Comparison of ENCODE assay signal across 24 mouse cellular contexts in genomic region chr12:84764756-84765155, GRCm38 (mm10). TPM values are rescaled to one million over a fixed set of nuclear protein-coding genes. Genes with fewer than 3 reads are reported as not detected.
DNase-seq lines count a peak whose midpoint lies in the region; ATAC-seq and TF ChIP-seq lines count a peak whose summit lies in the region.
"Had no signal": no experiment of that assay in that cellular context is flagged by ENCODE, and none has a peak within 500 bp of the region (broad histone marks: within the 10 kb centered on the region; RNA-seq: fewer than 3 reads in every experiment).

No protein-coding gene starts in this region.

- H3K4me2 ChIP-seq in lung, postnatal 0 days (replicated peaks; ENCODE audit: low read depth, low read length) = no peak overlapping the region
- H3K4me2 ChIP-seq in hindbrain, embryonic 16.5 days (ENCODE audit: low read length) = no peak overlapping the region
- H3K4me2 ChIP-seq in liver, embryonic 12.5 days = no peak overlapping the region
- H3K4me2 ChIP-seq: embryonic facial prominence, embryonic 13.5 days; heart, embryonic 12.5 days; hindbrain, embryonic 15.5 days; intestine, embryonic 15.5 days had no signal

- ATAC-seq in lung, postnatal 0 days = peak; percentile 13; the same call in 1 of the 2 replicates
- ATAC-seq in hindbrain, embryonic 16.5 days = no peak
- ATAC-seq in liver, embryonic 12.5 days = no peak
- ATAC-seq: activated CD4-positive, CD25-positive, alpha-beta regulatory T cell, adult 4 months; forebrain, embryonic 14.5 days; intestine, embryonic 15.5 days; Patski had no signal

- TF ChIP-seq EP300 in lung, postnatal 0 days (IDR thresholded peaks at IDR 0.05) = peak; percentile 40; the same call in 1 of the 2 replicates

- TF ChIP-seq CTCF in lung, postnatal 0 days (IDR thresholded peaks at IDR 0.05) = no peak
- no peak for TF ChIP-seq CTCF in embryonic fibroblast, embryonic 13.5 days (IDR thresholded peaks at IDR 0.05; ENCODE audit: borderline replicate concordance, insufficient read depth, low read length)

- TF ChIP-seq POLR2A in embryonic fibroblast, embryonic 13.5 days (IDR thresholded peaks at IDR 0.05; ENCODE audit: low read depth, low read length) = no peak

- H3K27ac ChIP-seq in lung, postnatal 0 days (ENCODE audit: low read length) = peak overlapping the region; percentile 22; the same call in 1 of the 2 replicates
- H3K27ac ChIP-seq in embryonic fibroblast, embryonic 13.5 days (ENCODE audit: insufficient read depth, low read length) = peak overlapping the region; percentile 38
- H3K27ac ChIP-seq in hindbrain, embryonic 16.5 days (ENCODE audit: low read depth, low read length) = no peak overlapping the region
- no peak overlapping the region for H3K27ac ChIP-seq in liver, embryonic 12.5 days
- H3K27ac ChIP-seq: embryonic facial prominence, embryonic 13.5 days; forebrain, embryonic 10.5 days; hindbrain, embryonic 15.5 days; intestine, embryonic 15.5 days had no signal

- no peak overlapping the region for H3K9ac ChIP-seq in lung, postnatal 0 days (replicated peaks; ENCODE audit: low read depth)
- no peak overlapping the region for H3K9ac ChIP-seq in hindbrain, embryonic 16.5 days (ENCODE audit: low read depth, low read length)
- no peak overlapping the region for H3K9ac ChIP-seq in liver, embryonic 12.5 days
- H3K9ac ChIP-seq: embryonic facial prominence, embryonic 13.5 days; heart, embryonic 12.5 days; hindbrain, embryonic 15.5 days; intestine, embryonic 15.5 days had no signal

- WGBS in lung, postnatal 0 days = 65% methylated on average over 7 of the region's 7 CpGs
- 91% methylated on average over 7 of the region's 7 CpGs for WGBS in hindbrain, embryonic 16.5 days
- WGBS in liver, embryonic 12.5 days (ENCODE audit: insufficient replicate concordance) = 79% methylated on average over 7 of the region's 7 CpGs

- H3K27me3 ChIP-seq in lung, postnatal 0 days (replicated peaks; ENCODE audit: insufficient read depth, low read length) = no peaks in the 10 kb centered on the region
- no peaks in the 10 kb centered on the region for H3K27me3 ChIP-seq in hindbrain, embryonic 16.5 days (replicated peaks; ENCODE audit: control insufficient read depth, insufficient read depth, low read length)
- H3K27me3 ChIP-seq in liver, embryonic 12.5 days (replicated peaks) = no peaks in the 10 kb centered on the region
- H3K27me3 ChIP-seq: embryonic facial prominence, embryonic 13.5 days; heart, embryonic 12.5 days; hindbrain, embryonic 15.5 days; intestine, embryonic 15.5 days; Patski had no signal

- no peak overlapping the region for H3K4me3 ChIP-seq in lung, postnatal 0 days (ENCODE audit: low read depth, low read length)
- no peak overlapping the region for H3K4me3 ChIP-seq in embryonic fibroblast, embryonic 13.5 days (ENCODE audit: insufficient read depth, low read length)
- H3K4me3 ChIP-seq in hindbrain, embryonic 16.5 days (ENCODE audit: low read length) = no peak overlapping the region
- H3K4me3 ChIP-seq in liver, embryonic 12.5 days = no peak overlapping the region
- H3K4me3 ChIP-seq: embryonic facial prominence, embryonic 13.5 days; forebrain, embryonic 10.5 days; heart, embryonic 12.5 days; hindbrain, embryonic 15.5 days; intestine, embryonic 15.5 days had no signal

- peaks cover 11% of the 10 kb centered on the region; the same call in 1 of the 2 replicates for H3K4me1 ChIP-seq in lung, postnatal 0 days (ENCODE audit: insufficient read depth, low read depth, low read length)
- H3K4me1 ChIP-seq in embryonic fibroblast, embryonic 13.5 days (ENCODE audit: control insufficient read depth, insufficient read depth, low read length) = peaks cover 28% of the 10 kb centered on the region
- no peaks in the 10 kb centered on the region for H3K4me1 ChIP-seq in hindbrain, embryonic 16.5 days (ENCODE audit: control insufficient read depth, insufficient read depth, low read depth, low read length)
- peaks cover 46% of the 10 kb centered on the region for H3K4me1 ChIP-seq in liver, embryonic 12.5 days
- H3K4me1 ChIP-seq: hindbrain, embryonic 15.5 days had no signal

- H3K36me3 ChIP-seq in lung, postnatal 0 days (ENCODE audit: insufficient read depth, low read length) = peaks cover 14% of the 10 kb centered on the region; the same call in 1 of the 2 replicates
- peaks cover 13% of the 10 kb centered on the region for H3K36me3 ChIP-seq in hindbrain, embryonic 16.5 days (ENCODE audit: control insufficient read depth, insufficient read depth, low read length)
- peaks cover 53% of the 10 kb centered on the region for H3K36me3 ChIP-seq in liver, embryonic 12.5 days

- DNase-seq in lung, postnatal 0 days (ENCODE audit: low spot score) = peak; percentile 65
- no peak for DNase-seq in lung, postnatal 4 days
- peak; percentile 46 for DNase-seq in CD4-positive helper T cell, adult 2 months (ENCODE audit: low read depth, low spot score)
- no peak for DNase-seq in layer of hippocampus, adult 9-11 months
- DNase-seq: adrenal gland, adult 2 months; adrenal gland, postnatal 36 days; B cell, adult 2 months; cerebellum, adult 11 months; cerebellum, adult 8-10 months; cerebellum, postnatal 14 days; gastrocnemius, postnatal 14 days; heart, postnatal 36 days; kidney, adult 18-20 months had no signal

- H3K9me3 ChIP-seq in lung, postnatal 0 days (ENCODE audit: low read length) = no peaks in the 10 kb centered on the region
- H3K9me3 ChIP-seq in hindbrain, embryonic 16.5 days (ENCODE audit: control insufficient read depth, low read length) = no peaks in the 10 kb centered on the region
- H3K9me3 ChIP-seq in liver, embryonic 12.5 days (replicated peaks) = no peaks in the 10 kb centered on the region
- H3K9me3 ChIP-seq: embryonic facial prominence, embryonic 13.5 days; forebrain, embryonic 10.5 days; heart, embryonic 12.5 days; hindbrain, embryonic 15.5 days; intestine, embryonic 15.5 days had no signal

RNA-seq across cellular contexts. Expression of gene Npc2, which starts 8.2 kb away (rescaled TPM):
- 523 and 558 TPM in 2 replicates for polyA plus RNA-seq in lung, postnatal 0 days (2015; fragmentation: Nextera tagmentation; extraction: Ambion mirVana)
- 203 and 205 TPM in 2 replicates for polyA plus RNA-seq in embryonic fibroblast, embryonic 13.5 days (2011; ENCODE audit: insufficient read length, low read depth, missing spikeins)
- polyA plus RNA-seq in hindbrain, embryonic 16.5 days (2015; fragmentation: Nextera tagmentation; extraction: Ambion mirVana) = 57.6 and 59.6 TPM in 2 replicates
- polyA plus RNA-seq in liver, embryonic 12.5 days (2016; fragmentation: Nextera tagmentation; extraction: Ambion mirVana) = 23.6 and 24.0 TPM in 2 replicates

RNA-seq across cellular contexts. Expression of gene Isca2, which starts 8.3 kb away (rescaled TPM):
- 103 and 105 TPM in 2 replicates for polyA plus RNA-seq in lung, postnatal 0 days (2015; fragmentation: Nextera tagmentation; extraction: Ambion mirVana)
- 44.7 and 50.5 TPM in 2 replicates for polyA plus RNA-seq in embryonic fibroblast, embryonic 13.5 days (2011; ENCODE audit: insufficient read length, low read depth, missing spikeins)
- 140 and 142 TPM in 2 replicates for polyA plus RNA-seq in hindbrain, embryonic 16.5 days (2015; fragmentation: Nextera tagmentation; extraction: Ambion mirVana)
- polyA plus RNA-seq in liver, embryonic 12.5 days (2016; fragmentation: Nextera tagmentation; extraction: Ambion mirVana) = 116 and 123 TPM in 2 replicates

Comparison
In these comparisons a context has a peak if more than half of its experiments do, and no peak if none do; other contexts are left out.
1. DNase-seq: peak in lung, postnatal 0 days (single experiment) and CD4-positive helper T cell, adult 2 months (single experiment); none in lung, postnatal 4 days (0 of 2) and layer of hippocampus, adult 9-11 months (single experiment).
2. H3K27ac ChIP-seq: peak in lung, postnatal 0 days (single experiment) and embryonic fibroblast, embryonic 13.5 days (single experiment); none in hindbrain, embryonic 16.5 days (single experiment) and liver, embryonic 12.5 days (single experiment).